Mouse (Mus musculus): ENCODE data around the gene Lipc. TPM values are rescaled to one million over a fixed set of nuclear protein-coding genes. Genes with fewer than 3 reads are reported as not detected.
A peak's percentile ranks its signal among the peaks of the same experiment; 100 is the strongest.

Lipc gene
- polyA plus RNA-seq, 1 experiment from 2014 or later, result 15.0 TPM

- Histone ChIP-seq H3K4me1 (replicated peaks; ENCODE audit: control insufficient read depth, insufficient read depth, low read length) (peaks cover 4% of the 10 kb centered on the region; the same call in 1 of the 2 replicates), H3K9ac (ENCODE audit: low read depth, low read length) (no peak overlapping the region), H3K9me3 (ENCODE audit: control insufficient read depth, low read length) (no peaks in the 10 kb centered on the region), H3K4me3 (ENCODE audit: low read depth, low read length) (no peak overlapping the region), H3K36me3 (ENCODE audit: control insufficient read depth, insufficient read depth, low read length) (no peaks in the 10 kb centered on the region), H3K27ac (ENCODE audit: low read depth, low read length) (no peak overlapping the region), H3K4me2 (no peak overlapping the region), H3K27me3 (replicated peaks; ENCODE audit: control insufficient read depth, insufficient read depth, low read length) (no peaks in the 10 kb centered on the region)
- ATAC-seq (replicated peaks; ENCODE audit: low FRiP score) (peak; percentile 41; the same call in 1 of the 2 replicates), DNase-seq (ENCODE audit: low spot score) (no peak)
- 70% methylated on average over 8 of the region's 8 CpGs for WGBS
Measured at GRCm38 (mm10) chr9:70872675-70873074, 79.4 kb downstream of the Lipc start.

DNA sequence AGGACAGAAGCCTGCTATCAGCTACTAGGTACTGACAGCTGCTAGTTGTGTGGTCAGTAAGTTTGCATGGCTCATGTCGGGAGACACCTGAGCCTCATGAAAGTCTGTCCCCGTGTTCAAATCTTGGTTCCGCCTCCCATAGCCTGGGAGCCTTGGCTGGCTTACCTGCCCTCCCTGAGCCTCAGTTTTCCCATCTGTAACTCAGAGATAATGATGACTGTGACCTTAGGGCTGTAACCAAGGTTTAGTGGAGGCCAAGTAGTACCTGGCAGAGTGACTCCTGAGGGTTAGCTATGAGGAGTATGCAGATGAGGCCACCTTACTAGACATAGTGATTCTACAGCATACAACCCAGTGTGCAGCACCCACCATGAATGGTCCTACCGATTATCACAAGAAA, 81.7 kb downstream of the Lipc start:
- DNase-seq (ENCODE audit: low spot score) (no peak), ATAC-seq (replicated peaks; ENCODE audit: low FRiP score) (0 out of 2 replicates have a peak, but pooled peaks have one; percentile 19)
- Histone ChIP-seq H3K9ac (ENCODE audit: low read depth, low read length) (no peak overlapping the region), H3K4me3 (ENCODE audit: low read depth, low read length) (no peak overlapping the region), H3K27ac (ENCODE audit: low read depth, low read length) (no peak overlapping the region), H3K9me3 (ENCODE audit: control insufficient read depth, low read length) (no peaks in the 10 kb centered on the region), H3K4me1 (replicated peaks; ENCODE audit: control insufficient read depth, insufficient read depth, low read length) (peaks cover 4% of the 10 kb centered on the region; the same call in 1 of the 2 replicates), H3K4me2 (no peak overlapping the region), H3K27me3 (replicated peaks; ENCODE audit: control insufficient read depth, insufficient read depth, low read length) (no peaks in the 10 kb centered on the region), H3K36me3 (ENCODE audit: control insufficient read depth, insufficient read depth, low read length) (no peaks in the 10 kb centered on the region)
- 85% methylated on average over 4 of the region's 4 CpGs for WGBS

DNA sequence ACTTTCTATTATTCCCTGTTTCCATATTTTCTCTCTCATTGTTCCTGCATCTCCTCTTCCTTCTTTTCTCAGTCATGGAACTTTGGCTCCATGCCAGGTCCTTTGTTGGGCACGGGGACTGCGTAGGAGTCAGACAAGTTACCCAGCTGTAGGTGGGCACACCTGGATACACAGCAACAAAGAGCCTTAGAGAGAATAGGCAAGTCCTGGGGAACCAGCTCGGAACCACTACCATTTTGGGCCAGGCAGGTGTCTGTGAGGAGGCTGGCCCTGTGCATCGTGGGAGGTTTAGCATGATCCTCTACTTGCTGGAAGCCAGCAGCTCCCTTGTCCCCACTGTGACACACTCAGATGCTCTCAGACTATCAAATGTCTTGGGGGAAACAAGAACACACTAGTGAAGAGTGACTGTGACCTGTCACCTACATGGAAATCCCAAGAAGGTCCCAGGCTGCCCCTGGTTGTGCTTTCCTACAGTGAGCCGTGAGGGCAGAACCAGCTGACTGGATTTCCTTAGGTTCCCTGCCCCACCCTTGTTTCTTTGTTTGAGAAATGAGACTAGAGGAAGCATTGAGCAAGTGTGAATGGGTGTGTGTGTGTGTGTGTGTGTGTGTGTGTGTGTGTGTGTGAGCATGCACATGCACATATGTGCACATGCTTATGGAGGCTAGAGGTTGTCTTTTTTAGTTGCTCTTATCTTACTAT, 82.7 kb downstream of the Lipc start:
- H3K36me3 ChIP-seq (ENCODE audit: control insufficient read depth, insufficient read depth, low read length), result no peaks in the 10 kb centered on the region
- no peak overlapping the region for H3K4me2 ChIP-seq
- H3K27ac ChIP-seq (ENCODE audit: low read depth, low read length), result no peak overlapping the region
- 80% methylated on average over 5 of the region's 5 CpGs for WGBS
- H3K9ac ChIP-seq (ENCODE audit: low read depth, low read length), result no peak overlapping the region
- DNase-seq (ENCODE audit: low spot score), result no peak
- H3K4me3 ChIP-seq (ENCODE audit: low read depth, low read length), result no peak overlapping the region
- H3K27me3 ChIP-seq (replicated peaks; ENCODE audit: control insufficient read depth, insufficient read depth, low read length), result no peaks in the 10 kb centered on the region
- peaks cover 5% of the 10 kb centered on the region; the same call in 1 of the 2 replicates for H3K4me1 ChIP-seq (replicated peaks; ENCODE audit: control insufficient read depth, insufficient read depth, low read length)
- no peaks in the 10 kb centered on the region for H3K9me3 ChIP-seq (ENCODE audit: control insufficient read depth, low read length)
- ATAC-seq (replicated peaks; ENCODE audit: low FRiP score), result no peak

DNA sequence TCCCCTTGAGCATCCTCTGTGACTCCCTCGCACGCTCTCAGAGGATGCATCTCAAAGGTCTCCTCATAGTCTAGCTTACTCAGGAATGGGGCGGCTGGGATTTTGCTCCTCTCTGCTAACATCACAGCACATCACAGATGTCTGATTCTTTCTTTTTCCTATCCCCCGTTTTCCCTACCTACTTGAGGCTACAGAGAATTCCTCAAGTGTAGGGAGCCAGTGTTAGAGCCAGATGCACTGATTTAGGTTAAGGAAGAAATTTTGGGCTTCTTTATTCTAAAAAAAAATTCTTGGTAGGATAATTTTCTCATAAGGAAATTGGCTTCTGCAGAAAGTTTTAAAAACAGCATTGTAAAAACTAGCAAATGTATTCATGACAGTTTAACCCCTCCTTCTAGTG, 84.6 kb downstream of the Lipc start:
- Histone ChIP-seq H3K9ac (ENCODE audit: low read depth, low read length) (no peak overlapping the region), H3K27me3 (replicated peaks; ENCODE audit: control insufficient read depth, insufficient read depth, low read length) (no peaks in the 10 kb centered on the region), H3K4me1 (replicated peaks; ENCODE audit: control insufficient read depth, insufficient read depth, low read length) (peaks cover 19% of the 10 kb centered on the region), H3K36me3 (ENCODE audit: control insufficient read depth, insufficient read depth, low read length) (no peaks in the 10 kb centered on the region), H3K4me2 (no peak overlapping the region), H3K9me3 (ENCODE audit: control insufficient read depth, low read length) (no peaks in the 10 kb centered on the region), H3K4me3 (ENCODE audit: low read depth, low read length) (no peak overlapping the region), H3K27ac (ENCODE audit: low read depth, low read length) (no peak overlapping the region)
- WGBS, result 91% methylated on average over 4 of the region's 4 CpGs
- no peak for DNase-seq (ENCODE audit: low spot score)
- ATAC-seq (replicated peaks; ENCODE audit: low FRiP score), result no peak

- Histone ChIP-seq H3K4me3 (ENCODE audit: low read depth, low read length) (no peak overlapping the region), H3K36me3 (ENCODE audit: control insufficient read depth, insufficient read depth, low read length) (no peaks in the 10 kb centered on the region), H3K9ac (ENCODE audit: low read depth, low read length) (no peak overlapping the region), H3K27me3 (replicated peaks; ENCODE audit: control insufficient read depth, insufficient read depth, low read length) (no peaks in the 10 kb centered on the region), H3K4me1 (replicated peaks; ENCODE audit: control insufficient read depth, insufficient read depth, low read length) (peaks cover 18% of the 10 kb centered on the region), H3K4me2 (no peak overlapping the region), H3K9me3 (ENCODE audit: control insufficient read depth, low read length) (no peaks in the 10 kb centered on the region), H3K27ac (ENCODE audit: low read depth, low read length) (0 out of 2 replicates have a peak overlapping the region, but pooled peaks have one; percentile 4)
- ATAC-seq (replicated peaks; ENCODE audit: low FRiP score), result peak; percentile 73
- WGBS, result 54% methylated on average over 8 of the region's 8 CpGs
- DNase-seq (ENCODE audit: low spot score), result no peak
Measured at GRCm38 (mm10) chr9:70864039-70864438, 88.0 kb downstream of the Lipc start.

DNA sequence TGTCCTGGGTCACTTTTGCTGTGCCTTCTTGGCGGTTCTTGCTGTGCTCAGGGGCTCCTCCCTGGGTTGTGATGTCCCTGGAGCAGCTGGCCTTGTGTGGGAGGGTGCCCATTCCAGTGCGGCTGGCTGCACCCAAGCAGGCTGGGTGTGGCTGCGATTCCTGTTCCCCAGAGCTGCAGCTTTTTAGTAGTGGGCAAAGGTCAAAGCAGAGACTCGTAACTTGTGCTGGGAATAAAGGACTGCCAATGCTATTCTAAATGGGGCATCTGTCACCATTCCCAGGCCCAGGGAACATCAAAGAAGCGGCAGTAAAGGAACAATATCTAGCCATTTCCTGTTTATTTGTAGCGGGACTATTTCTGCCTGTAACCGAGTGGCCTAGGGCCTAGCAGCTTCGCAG, 88.7 kb downstream of the Lipc start:
- peak overlapping the region; percentile 40; the same call in 1 of the 2 replicates for H3K27ac ChIP-seq (ENCODE audit: low read depth, low read length)
- no peak overlapping the region; the same call in 1 of the 2 replicates for H3K9ac ChIP-seq (ENCODE audit: low read depth, low read length)
- no peaks in the 10 kb centered on the region for H3K27me3 ChIP-seq (replicated peaks; ENCODE audit: control insufficient read depth, insufficient read depth, low read length)
- no peaks in the 10 kb centered on the region for H3K9me3 ChIP-seq (ENCODE audit: control insufficient read depth, low read length)
- DNase-seq (ENCODE audit: low spot score) (no peak), ATAC-seq (replicated peaks; ENCODE audit: low FRiP score) (peak; percentile 54; the same call in 1 of the 2 replicates)
- H3K4me3 ChIP-seq (ENCODE audit: low read depth, low read length), result no peak overlapping the region
- 41% methylated on average over 8 of the region's 8 CpGs for WGBS
- H3K4me1 ChIP-seq (replicated peaks; ENCODE audit: control insufficient read depth, insufficient read depth, low read length), result peaks cover 18% of the 10 kb centered on the region
- no peaks in the 10 kb centered on the region for H3K36me3 ChIP-seq (ENCODE audit: control insufficient read depth, insufficient read depth, low read length)
- no peak overlapping the region for H3K4me2 ChIP-seq

DNA sequence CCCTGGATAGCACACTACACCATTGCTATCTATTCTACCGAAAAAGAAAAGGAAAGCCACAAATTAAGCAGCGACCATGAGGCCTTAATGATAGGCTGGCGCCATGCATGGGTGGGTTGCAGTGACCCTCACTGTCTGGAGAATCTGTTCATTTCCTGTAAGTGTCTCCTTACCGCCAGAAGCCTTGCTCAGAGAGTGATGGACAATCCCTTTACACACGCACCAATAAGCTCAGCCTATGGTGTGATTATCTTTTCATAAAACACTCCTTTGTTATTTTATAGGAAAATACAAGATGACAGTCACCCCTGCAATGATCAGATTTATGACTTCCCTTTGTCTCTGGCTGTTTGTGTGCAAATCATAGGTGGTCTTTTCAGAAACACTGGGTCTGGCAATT, 92.8 kb downstream of the Lipc start:
- H3K4me2 ChIP-seq, result no peak overlapping the region
- H3K9me3 ChIP-seq (ENCODE audit: control insufficient read depth, low read length), result no peaks in the 10 kb centered on the region
- H3K4me3 ChIP-seq (ENCODE audit: low read depth, low read length), result no peak overlapping the region
- no peak overlapping the region for H3K27ac ChIP-seq (ENCODE audit: low read depth, low read length)
- H3K27me3 ChIP-seq (replicated peaks; ENCODE audit: control insufficient read depth, insufficient read depth, low read length), result no peaks in the 10 kb centered on the region
- DNase-seq (ENCODE audit: low spot score), result no peak
- 71% methylated on average over 5 of the region's 5 CpGs for WGBS
- no peak overlapping the region for H3K9ac ChIP-seq (ENCODE audit: low read depth, low read length)
- H3K36me3 ChIP-seq (ENCODE audit: control insufficient read depth, insufficient read depth, low read length), result no peaks in the 10 kb centered on the region
- no peak for ATAC-seq (replicated peaks; ENCODE audit: low FRiP score)
- H3K4me1 ChIP-seq (replicated peaks; ENCODE audit: control insufficient read depth, insufficient read depth, low read length), result peaks cover 24% of the 10 kb centered on the region

GRCm38 (mm10) chr9:70855868-70856267, 96.2 kb downstream of the Lipc start:
- Histone ChIP-seq H3K27ac (ENCODE audit: low read depth, low read length) (no peak overlapping the region; the same call in 1 of the 2 replicates), H3K4me2 (no peak overlapping the region), H3K4me1 (replicated peaks; ENCODE audit: control insufficient read depth, insufficient read depth, low read length) (peaks cover 16% of the 10 kb centered on the region), H3K9ac (ENCODE audit: low read depth, low read length) (no peak overlapping the region), H3K9me3 (ENCODE audit: control insufficient read depth, low read length) (no peaks in the 10 kb centered on the region), H3K36me3 (ENCODE audit: control insufficient read depth, insufficient read depth, low read length) (no peaks in the 10 kb centered on the region), H3K27me3 (replicated peaks; ENCODE audit: control insufficient read depth, insufficient read depth, low read length) (no peaks in the 10 kb centered on the region), H3K4me3 (ENCODE audit: low read depth, low read length) (no peak overlapping the region)
- DNase-seq (ENCODE audit: low spot score), result no peak
- whole genome bisulfite sequencing, result 72% methylated on average over 6 of the region's 6 CpGs
- no peak for ATAC-seq (replicated peaks; ENCODE audit: low FRiP score)

DNA sequence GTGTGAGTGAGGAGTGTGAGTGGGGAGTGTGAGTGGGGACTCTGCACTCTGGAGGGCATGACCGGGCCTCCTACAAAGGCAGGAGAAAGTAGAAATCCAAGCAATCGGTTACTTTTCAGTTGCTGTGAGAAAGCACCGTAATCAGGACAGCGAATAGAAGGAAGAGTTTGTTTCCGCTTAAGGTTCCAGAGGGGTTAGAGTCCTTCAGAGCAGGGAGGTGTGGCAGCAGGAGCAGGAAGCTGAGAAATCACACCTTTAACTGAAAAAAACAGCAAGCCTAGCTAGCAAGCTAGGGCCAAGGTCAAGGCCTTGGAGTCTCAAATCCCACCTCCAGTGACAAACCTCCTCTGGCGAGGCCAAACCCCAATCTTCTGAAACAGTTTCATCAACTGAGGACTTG, 97.1 kb downstream of the Lipc start:
- no peaks in the 10 kb centered on the region for H3K36me3 ChIP-seq (ENCODE audit: control insufficient read depth, insufficient read depth, low read length)
- no peak overlapping the region for H3K9ac ChIP-seq (ENCODE audit: low read depth, low read length)
- peaks cover 16% of the 10 kb centered on the region for H3K4me1 ChIP-seq (replicated peaks; ENCODE audit: control insufficient read depth, insufficient read depth, low read length)
- H3K9me3 ChIP-seq (ENCODE audit: control insufficient read depth, low read length), result no peaks in the 10 kb centered on the region
- no peak for ATAC-seq (replicated peaks; ENCODE audit: low FRiP score)
- no peak overlapping the region for H3K4me2 ChIP-seq
- H3K4me3 ChIP-seq (ENCODE audit: low read depth, low read length), result no peak overlapping the region
- H3K27me3 ChIP-seq (replicated peaks; ENCODE audit: control insufficient read depth, insufficient read depth, low read length), result no peaks in the 10 kb centered on the region
- 65% methylated on average over 6 of the region's 6 CpGs for WGBS
- H3K27ac ChIP-seq (ENCODE audit: low read depth, low read length), result no peak overlapping the region
- no peak for DNase-seq (ENCODE audit: low spot score)
